Mouse (Mus musculus) CD4-positive, CD25-positive, alpha-beta regulatory T cell, adult 2 months (primary cell): ENCODE measurements around the gene Vmn1r62.
"Not testable (repeated sequence)": the region's sequence is repeated elsewhere in the genome, so short reads cannot be mapped to it uniquely, and the experiment has no call there.

ENCODE experiments used
- DNase-seq: peaks from one replicate; pipeline ENCODE4 v3.0.0-alpha.2; 2012; ENCODE audit warnings: low read depth, low spot score

The Vmn1r62 gene

DNA sequence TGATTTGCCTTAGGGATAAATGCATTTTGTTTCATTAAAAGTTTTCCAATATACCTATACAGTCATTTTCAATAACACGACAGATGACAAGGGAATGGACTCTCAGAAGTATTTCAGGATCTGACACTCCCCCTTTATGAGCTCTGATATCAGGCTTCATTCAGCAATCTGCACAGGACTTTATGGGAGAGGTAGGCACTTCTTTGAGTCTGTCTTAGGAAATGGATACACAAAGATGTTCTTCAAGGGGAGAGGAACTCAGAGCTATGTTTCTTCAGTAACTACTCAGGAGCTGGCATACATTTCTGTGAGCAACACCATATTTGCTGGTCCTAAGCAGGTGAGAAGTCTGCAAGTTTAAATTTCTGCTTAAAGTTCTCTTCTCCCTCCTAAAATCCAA lies at the start of gene Vmn1r62:
Gene Vmn1r62 (plus strand): TSS at position 301 of the 400 bp plus-strand sequence.
- not testable (repeated sequence) for DNase-seq
